Mouse (Mus musculus) left cerebral cortex, adult 9 months (tissue): ENCODE results near the gene Vps37b.
"Not testable (repeated sequence)": the region's sequence is repeated elsewhere in the genome, so short reads cannot be mapped to it uniquely, and the experiment has no call there.

Source experiments
- DNase-seq, 2 experiments: peaks; one replicate each; pipeline ENCODE4 v3.0.0; 2022; ENCODE audit warnings: low spot score in 2 of 2

Gene Vps37b

DNA sequence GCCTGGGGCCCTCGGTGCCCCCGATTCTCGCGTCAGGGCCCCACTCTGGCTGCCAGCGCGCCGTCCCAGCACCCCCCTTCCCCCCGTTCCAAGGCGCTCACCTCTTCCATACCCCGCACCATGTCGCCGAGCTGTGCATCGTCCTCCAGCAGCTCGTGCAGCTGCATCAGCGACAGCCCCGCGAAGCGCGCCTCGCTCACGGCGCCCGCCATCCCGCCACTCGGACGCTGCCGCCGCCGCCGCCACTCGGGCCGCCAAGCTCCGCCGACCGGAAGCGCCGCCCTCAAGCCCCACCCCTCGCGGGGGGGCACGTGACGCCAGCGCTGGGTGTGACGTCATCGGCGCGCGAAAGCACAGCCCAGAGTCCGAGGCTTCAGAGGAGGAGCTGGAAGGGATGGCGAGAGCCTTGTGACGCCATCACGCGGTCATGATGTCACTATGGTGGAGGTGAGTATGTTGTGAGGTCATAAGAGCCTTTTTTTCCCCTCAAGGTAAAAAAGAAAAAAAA, at the start of gene Vps37b:
Gene Vps37b, minus strand, starts transcription at position 270 of the 508 bp plus-strand sequence.
- DNase-seq: peak; percentile 76 to 89

DNA sequence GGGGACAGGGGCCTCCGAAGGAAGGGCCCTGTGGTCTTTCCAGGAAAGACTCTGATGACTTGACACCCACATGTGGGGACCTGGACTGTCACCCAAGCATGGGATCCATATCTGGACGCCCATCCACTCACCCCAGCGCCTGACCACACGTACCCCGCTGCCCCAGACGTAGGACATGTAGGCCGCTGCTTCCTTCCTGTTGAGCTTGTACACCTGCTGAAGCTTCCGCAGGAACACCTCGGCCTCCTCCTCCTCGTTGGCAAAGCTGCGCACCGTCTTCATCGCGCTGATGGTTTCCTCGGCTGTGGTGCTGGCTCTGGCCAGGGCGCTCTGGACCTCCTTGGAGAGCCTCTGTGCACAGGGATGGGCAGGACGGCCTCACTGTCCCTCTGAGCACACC, 47.8 kb upstream of the Vps37b start:
- DNase-seq: no peak

DNA sequence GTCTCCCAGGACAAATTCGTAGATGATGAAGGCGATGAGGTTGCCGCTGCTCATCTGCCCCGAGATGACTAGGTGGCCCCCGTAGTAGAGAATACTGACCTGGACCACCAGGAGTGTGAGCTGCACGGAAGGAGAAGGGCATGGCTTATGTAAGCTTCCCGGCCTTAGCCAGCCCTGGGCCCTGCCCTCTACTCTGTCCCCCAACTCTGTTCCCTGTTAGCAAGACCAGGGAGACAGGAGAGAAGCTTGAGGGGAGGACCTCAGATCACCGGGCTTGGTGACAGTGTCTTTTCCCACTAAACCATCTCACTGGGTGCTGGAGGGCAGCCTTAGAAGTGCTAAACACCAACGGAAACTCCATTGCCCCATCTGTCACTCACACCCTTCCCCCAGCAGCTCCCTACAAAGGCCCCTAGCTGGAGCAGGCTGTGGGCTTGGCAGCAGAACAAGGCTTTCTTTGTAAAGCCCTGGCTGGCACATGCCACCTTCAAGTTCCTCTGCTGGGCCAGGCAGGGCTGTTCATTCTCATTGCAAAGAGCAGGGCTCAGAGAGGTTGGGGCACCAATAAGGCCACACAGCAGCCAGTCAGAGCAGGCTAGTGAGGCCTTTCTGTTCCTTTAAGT, 46.8 kb upstream of the Vps37b start:
- DNase-seq: peak; percentile 52 to 78

DNA sequence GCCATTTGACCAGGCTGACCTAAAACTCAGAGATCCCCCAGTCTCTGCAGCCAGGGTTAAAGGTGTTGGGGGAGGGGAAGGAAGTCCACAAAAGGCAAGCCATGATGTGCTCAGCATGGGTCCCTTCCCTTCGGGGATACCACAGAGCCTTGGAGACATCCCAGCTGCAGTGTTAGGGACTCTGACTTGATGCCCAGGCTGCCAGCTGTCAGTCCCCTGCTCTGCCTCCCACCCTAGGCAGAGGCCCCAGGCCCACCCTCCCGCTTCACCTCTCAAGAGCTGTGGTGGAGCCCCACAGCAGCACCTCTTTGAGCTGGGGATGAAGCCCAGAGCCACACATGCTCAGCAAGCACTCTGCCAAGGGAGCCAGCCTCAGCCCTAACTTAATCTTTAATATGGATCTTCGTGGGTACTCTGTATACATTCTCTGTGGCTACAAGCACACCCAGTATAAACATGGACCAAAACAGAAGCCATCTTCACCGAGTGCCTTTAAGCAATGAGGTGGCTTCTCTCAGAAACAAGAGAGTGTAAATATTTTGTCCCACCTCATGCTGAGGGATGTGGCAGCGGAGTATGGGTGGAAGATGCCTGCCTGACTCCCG, 45.9 kb upstream of the Vps37b start:
- DNase-seq: no peak

DNA sequence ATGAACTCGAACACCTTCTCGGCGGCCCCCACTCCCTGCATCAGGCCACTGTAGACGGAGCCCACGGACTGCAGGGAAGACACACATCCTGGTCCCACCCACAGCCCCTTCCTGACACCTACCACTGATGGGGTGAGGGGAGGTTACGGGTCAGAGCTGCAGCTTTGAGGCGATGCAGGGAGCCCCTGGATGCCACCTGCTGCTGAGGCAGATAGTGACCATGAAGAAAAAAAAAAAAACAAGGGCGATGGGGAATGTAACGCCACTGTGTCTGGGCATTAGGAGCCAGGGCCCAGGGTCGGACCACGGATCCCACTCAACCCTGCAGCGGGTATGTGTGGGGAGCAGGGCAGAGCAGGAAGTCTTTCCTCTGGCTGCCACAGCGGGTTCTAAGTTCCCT, 45.2 kb upstream of the Vps37b start:
- no peak for DNase-seq

DNA sequence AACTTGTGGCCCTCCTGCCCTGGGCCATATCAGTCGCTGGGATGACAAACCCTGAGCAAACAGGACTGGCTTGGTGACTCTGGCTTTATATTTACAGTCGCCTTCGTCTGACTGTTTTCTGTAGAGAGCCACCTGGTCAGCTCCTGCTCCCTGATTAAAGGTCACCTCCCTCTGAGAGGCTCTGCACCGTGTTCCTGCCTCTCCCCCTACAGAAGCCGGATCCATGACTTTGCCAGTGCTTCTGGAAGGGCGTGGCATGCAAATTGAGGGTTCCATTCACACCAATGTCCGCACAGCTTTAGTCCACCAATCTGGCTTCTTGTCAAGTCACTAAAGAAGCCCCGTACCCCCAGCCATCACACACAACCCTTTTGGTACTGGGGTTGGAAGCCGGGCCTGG, 44.5 kb upstream of the Vps37b start:
- no peak for DNase-seq

DNA sequence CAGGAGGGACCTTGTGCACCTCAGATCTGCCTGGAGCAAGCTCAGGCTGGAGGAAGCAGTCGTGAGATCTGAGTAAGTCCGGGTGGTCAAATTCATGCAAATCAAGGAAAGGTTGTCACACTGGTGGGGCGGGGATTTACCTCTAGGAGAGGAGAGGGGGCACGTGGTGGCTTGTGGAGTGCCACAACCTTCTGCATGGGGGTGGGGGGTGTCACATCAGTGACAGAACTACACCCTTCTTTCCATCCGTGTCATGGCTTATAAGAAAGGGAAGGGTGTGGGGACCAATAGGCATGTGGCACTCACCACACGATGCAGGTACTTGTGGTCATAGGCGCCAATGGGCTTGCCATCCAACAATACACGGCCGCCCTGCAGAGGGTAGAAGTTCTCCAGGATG, 43.6 kb upstream of the Vps37b start:
- DNase-seq: no peak

DNA sequence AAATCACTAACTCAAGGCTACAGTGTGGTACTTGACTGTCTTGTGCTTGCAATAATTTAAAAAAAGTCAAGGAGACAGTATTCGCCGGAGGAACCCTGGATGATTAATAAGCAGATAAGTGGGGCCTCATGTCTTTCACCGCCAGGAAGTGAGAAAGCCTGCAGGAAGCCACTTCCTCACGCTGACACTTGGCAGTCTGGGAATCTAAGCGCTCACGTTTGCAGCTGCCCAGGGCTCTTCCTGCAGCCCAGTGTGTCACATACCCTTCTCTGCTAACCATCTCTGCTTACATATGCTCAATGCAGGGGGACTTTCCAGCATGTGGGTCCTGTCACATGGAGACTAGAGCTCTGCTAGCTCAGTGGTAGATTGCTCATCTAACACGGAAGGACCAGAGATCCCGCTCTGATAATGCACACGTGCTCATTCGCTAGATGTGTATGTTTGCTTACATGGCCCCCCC, 42.8 kb upstream of the Vps37b start:
- DNase-seq: no peak

DNA sequence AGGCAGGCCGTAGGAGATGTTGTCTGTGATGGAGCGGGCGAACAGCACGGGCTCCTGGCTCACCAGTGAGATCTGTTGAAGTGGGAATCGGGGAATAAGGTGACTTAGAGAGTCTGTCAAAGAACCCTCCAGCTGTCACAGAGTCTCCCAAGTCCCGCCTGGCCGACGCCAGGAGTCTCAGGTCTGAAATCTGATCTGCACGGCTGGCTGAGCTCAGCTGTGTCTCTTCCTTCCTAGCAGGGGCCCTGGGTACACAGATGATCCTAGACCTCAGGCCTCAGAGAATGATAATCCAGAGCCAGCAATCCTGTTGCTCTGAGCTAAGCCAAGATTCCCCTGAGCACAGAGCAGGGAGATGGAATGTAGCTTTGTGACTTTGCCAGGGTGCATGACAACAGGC, 41.6 kb upstream of the Vps37b start:
- no peak for DNase-seq

DNA sequence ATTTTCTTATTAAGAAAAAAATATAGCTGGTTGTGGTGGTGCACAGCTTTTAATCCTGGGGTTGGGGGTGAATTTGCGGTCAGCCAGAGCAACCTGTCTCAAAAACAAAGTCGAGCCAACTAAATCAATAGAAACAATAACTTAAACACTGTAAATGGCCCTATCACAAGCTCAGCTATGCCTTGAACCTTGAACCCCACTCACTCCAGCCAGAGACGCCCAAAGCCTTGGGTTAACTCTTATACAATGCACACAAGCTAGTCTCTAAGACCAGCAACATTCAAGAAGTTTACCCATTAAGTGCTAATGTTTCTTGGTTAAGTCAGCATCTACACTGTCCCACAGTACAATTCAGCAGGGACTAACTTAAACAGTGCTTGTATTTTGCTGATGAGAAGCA, 37.6 kb upstream of the Vps37b start:
- no peak for DNase-seq

DNA sequence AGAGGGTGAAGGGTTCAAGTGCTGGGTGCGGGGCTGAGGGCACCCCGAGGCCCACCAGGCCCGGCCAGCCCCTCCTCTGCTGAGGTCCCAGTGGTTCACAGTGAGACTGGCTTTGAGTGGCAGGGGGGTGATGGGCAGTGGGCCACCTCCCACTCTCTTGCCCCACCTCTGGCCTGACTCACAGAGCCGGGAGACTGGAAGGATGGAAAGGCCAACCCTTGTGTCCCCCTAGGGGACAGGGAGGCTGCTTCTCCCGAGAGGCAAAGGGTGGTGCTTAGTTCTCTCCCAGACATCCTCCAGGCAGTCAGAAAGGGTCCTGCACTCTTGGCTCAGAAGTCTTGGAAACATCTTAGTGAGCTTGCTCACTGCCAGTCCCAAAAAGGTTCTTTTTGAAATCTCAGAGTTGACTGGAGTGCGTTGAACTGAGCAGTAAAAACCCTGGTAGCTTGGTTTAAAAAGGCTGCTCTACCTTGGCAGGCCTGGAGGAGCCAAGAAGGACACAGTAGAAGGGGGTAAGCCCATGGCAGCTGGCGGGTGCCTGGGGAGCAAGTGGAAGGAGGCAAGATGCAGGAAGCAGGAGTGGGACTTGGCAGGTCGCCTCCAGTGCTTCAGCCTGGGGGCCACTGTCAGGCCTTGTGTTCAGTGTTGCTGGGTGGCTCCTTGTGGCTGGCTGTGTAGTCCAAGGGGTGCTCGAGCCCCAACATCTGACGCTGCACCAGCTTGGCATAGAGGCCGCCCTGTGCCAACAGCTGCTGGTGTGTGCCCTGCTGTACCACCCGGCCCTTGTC, 30.2 kb upstream of the Vps37b start:
- no peak for DNase-seq

DNA sequence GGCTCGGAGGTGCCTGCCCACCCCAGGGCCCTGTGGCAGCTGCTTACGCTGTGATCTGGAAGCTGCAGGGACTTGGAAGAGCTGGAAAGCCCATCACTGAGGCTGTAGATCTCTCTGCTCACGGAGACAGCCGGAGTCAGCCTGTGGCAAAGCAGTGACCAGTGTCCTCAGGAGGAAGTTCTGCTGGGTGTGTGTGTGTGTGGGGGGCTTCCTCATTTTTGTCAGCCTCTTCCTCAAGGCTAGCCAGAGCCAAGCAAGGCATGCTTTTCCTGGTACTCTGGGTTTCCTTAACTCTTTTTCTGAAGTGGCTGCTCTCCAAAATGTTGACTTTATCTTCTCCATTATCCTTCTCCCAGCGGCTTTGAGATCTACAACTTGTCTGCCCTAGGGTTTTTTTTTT, 27.6 kb upstream of the Vps37b start:
- no peak for DNase-seq

DNA sequence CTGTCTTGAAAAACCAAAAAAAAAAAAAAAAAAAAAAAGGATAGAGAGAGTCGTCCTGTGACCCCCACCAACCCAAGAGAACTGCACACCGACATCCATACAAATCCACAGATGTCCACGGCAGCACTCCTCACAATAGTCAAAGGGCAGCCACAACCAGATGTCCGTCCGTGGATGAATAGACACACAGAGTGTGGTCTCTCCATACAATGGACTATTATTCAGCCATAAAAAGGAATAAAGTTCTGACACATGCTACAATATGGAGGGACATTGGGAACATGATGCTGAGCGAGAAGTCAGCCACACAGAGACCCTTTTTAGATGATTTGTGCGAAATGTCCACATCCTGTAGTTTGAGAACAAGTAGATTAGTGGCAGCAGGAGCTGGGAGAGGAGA, 26.7 kb upstream of the Vps37b start:
- DNase-seq: no peak

DNA sequence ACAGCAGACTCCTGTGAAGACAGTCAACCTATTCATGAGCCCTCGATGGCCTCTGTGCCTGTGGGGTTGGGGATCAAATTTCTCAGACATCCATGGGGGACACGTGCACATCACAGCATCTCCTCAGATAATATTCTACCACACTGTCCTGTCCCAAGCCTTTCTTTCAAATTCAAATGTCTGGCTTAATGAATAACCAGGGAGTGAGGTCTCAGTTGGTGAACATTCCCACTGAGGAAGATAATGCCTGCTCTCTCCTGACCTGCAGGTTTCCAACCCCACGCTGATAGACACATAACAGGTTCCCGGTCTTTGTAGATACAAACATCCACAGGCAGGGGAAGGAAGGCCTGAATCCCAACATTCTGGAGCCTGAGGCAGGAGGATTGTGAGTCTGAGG, 24.9 kb upstream of the Vps37b start:
- no peak for DNase-seq

DNA sequence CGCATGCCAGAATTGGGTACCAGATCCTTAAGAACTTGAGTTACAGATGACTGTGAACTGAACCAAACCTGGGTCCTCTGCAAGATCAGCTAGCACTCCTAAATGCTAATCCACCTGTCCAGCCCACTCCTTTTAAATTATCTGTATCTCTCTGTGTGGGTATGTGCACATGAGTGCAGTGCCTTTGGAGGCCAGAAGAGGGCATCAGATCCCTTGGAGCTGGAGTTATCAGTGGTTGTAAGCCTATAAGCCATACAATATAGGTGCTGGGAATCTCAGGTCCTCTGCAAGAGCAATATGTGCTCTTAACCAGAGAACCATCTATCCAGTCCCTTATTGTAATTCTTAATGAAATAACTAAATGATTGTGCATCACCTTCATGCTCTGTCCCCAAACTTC, 24.1 kb upstream of the Vps37b start:
- DNase-seq: no peak

DNA sequence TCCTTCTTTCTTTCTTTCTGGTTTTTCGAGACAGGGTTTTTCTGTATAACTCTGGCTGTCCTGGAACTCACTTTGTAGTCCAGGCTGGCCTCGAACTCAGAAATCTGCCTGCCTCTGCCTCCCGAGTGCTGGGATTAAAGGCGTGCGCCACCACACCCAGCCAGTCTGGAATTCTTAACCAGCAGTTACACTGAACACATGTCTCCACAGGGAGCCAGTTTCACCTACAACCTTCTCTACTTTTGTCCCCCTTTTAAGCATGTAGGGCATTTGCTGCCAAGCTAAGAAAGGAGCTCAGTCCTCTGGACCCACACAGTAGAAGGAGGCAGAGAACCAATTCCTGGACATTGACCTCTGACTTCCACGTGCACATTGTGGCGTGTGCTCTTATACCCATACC, 20.6 kb upstream of the Vps37b start:
- DNase-seq: not testable (repeated sequence)

DNA sequence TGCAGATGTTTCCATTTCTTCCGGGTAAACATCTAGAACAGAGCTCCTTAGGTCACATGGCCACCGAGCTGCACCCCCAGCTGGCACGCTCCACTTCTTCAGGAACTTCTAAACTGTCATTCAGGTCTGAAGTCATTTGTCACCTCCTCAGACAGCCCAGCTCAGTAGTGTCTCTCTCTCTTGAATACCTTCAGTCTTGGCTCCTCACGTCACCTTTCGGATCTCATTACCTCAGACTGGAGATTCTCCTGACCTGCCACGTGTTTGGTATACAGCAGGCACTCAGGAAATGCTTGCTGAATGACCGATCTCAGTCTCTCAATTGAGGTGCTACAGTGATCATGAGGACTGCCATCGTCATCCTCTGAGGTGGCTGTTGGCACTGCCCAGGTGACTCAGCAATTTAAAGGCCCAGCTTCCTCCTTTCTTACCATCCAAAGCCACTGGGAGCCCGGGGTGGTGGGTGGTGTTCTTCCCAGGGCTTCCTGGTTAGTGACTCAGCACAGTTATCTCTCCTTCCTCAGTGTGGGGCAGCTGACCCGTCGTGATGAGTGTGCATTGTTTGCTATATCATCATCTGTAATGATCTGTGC, 19.9 kb upstream of the Vps37b start:
- DNase-seq: no peak

DNA sequence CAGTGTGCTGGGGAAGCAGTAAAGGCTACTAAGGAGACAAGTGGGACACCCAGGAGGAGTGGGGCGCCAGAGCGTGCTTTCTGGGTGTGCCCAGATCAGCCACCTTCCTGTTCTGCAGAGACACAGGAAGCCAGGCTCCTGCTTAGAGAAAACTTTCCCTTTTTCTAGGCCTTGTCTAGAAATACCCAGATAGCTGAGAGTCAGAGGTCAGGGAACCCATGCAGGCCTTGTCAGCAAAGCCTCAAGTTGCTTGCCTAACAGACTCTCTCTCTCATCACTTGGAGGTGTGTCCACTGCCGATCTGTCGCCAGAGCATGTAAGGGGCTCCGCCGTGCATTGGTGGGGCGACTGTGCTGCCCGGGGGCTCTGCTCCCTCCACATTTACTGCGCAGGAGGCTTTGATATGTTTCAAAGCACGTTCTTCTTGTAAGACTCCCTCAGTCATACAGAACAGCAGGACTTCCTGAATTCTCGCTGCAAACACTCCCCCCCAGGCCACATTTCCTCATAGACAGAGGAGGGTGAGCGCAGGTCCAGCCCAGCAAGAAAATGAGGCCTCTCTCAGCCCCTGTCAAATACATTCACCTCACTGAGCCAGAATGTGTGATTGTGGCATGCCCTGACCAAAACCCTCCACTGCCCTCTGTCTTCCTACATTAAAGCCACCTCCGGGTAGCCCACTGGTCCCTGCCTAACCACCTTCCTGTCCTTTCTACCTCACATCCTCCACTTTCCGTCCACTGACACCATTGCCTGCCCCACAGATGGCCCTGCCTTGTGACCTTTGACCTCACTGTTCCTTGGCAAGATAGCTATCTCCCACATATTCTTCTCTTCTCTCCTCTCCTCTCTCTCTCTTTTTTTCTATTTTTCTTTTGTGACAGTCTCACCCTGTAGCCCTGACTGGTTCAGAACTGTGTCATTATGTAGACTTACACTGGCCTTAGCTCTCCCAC, 18.3 kb upstream of the Vps37b start:
- no peak for DNase-seq

DNA sequence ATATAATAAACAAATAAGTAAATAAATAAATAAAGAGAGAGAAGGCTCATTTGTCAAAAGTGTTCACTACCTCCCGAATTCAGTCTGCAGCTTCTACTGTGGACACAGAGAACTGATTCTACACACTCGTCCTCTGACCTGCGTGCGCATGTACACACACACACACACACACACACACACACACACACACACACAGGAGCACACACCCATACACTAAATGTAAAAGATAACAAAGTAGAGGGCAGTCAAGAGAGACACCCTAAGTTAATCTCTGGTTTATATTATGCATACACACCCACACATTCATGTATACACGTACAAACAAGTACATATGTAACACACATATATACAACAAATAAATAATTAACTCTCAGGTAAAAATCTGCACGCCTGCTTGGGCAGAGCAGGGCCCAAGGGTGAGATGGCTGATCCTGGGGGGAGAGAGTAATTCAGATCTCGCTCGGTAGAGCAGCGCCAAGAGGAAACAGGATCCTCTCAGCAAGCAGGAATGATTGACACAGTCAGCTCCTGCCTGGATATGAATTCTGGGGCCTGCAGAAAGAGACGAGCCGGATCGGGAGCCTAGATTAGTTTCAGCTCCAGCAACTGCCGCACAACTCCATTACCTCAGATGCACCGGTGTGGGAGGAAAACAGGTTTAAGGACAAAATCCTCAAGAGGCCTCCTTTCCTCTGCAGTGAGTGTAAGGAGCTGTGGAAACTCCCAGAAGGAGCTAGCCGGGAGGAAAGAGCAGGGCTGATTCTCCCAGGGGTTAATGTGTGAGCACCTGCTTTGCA, 17.4 kb upstream of the Vps37b start:
- peak in 1 of 2 experiments; percentile 52 for DNase-seq

DNA sequence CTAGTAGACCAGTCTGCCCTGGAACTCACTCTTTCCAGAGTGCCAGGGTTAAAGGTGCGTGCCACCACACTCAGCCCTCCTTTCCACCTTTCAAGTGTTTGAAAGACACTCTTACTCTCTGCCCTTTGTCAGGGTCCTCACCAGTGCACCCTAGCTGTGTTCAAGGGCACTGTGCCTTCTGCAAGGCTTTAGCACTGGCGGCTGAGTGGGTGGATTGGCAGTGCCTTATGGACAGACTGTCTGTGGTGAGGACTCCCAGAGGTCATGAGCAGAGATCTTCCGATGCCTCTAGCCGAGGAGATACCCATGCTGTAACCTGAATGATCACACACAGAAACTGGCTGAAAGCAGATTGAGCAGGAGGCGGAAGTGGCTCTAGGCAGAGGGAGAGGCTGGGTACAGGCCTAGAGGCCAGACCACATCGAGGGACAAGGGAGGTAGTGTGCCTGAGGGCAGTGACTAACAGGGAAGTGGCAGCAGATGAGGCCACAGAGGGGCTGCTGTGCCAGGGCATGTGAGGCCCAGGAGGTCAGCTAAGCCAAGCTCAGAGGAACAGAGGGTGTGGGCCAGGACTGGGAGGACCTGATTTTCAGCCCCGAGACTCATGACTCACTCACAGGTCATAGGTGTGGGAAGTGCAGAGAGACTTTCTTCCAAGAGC, 14.8 kb upstream of the Vps37b start:
- no peak for DNase-seq
